23 mouse cellular contexts compared by ENCODE assay signal in the genomic region with DNA sequence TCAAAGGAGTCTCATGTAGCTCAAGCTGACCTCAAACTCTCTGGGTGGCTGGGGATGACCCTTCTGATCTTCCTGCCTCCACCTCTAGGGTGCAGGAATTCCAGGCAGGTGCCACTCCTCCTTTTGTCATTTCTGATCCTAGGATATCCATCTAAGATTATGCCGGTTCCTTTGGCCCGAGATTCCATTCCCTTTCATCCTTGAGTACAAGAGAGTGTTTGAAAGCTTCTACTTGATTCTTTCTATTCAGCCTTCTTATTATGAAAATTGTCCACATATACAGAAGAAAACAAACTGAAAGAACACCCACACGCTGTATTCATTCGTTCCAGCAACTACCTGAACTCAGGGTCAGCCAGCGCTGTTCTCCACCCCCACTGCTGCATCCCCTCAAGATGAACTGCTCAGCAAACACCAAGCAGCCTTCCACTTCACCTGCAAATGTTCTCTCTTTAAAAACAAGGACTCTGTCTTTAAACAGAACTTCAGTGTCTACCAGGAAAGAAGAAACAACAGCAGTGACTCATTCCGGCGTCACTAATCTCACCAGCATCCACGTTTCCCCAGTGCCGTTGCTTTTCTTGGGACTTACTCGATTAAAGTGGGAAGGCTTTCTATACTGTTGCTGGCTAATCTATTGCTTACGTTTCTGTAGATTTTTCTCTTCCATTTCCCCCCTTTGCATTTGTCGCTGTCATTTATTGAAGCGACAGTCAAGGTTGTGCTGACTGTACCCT. TPM values are rescaled to one million over a fixed set of nuclear protein-coding genes. Genes with fewer than 3 reads are reported as not detected.
A peak's percentile ranks its signal among the peaks of the same experiment; 100 is the strongest.
DNase-seq lines count a peak whose midpoint lies in the region; TF ChIP-seq lines count a peak whose summit lies in the region.
"Had no signal": no experiment of that assay in that cellular context is flagged by ENCODE, and none has a peak within 500 bp of the region (broad histone marks: within the 10 kb centered on the region; RNA-seq: fewer than 3 reads in every experiment).

No protein-coding gene starts in this region.

- H3K4me1 ChIP-seq in E14TG2a.4 (replicated peaks; ENCODE audit: low read depth, low read length) (peaks cover 94% of the 10 kb centered on the region), ES-E14 (ENCODE audit: control insufficient read depth in 2 of 2, insufficient read depth in 2 of 2, low read length in 2 of 2, poor library complexity in 1 of 2) (peaks cover 9 to 20% of the 10 kb centered on the region in 2 experiments; a peak in 3 of 4 replicates)
- H3K4me1 ChIP-seq: hindbrain, embryonic 10.5 days; intestine, embryonic 15.5 days; liver, embryonic 13.5 days; midbrain, embryonic 15.5 days; neural tube, embryonic 13.5 days had no signal

- TF ChIP-seq CTCF in E14TG2a.4 (conservative IDR thresholded peaks at IDR 0.05; ENCODE audit: low read length): no peak

- H3K36me3 ChIP-seq in E14TG2a.4 (ENCODE audit: insufficient read depth, low read length) (no peaks in the 10 kb centered on the region), ES-E14 (ENCODE audit: control insufficient read depth, insufficient read depth, low read length, poor library complexity, severe bottlenecking) (no peaks in the 10 kb centered on the region)
- H3K36me3 ChIP-seq: heart, embryonic 10.5 days; hindbrain, embryonic 10.5 days; intestine, embryonic 15.5 days; liver, embryonic 13.5 days; midbrain, embryonic 15.5 days; neural tube, embryonic 13.5 days had no signal

- intact Hi-C loops in left cerebral cortex, postnatal 25 days (cut with DNase I): no loop called here
- intact Hi-C loops in left cerebral cortex, postnatal 4 days (cut with DNase I): no loop called here
- intact Hi-C loops in heart, postnatal 25 days (cut with DNase I): no loop called here

- H3K4me3 ChIP-seq in E14TG2a.4 (replicated peaks; ENCODE audit: low read length): peak overlapping the region; percentile 58
- H3K4me3 ChIP-seq in ES-E14 (ENCODE audit: insufficient read depth in 1 of 2, low read depth in 1 of 2, low read length in 2 of 2, poor library complexity in 1 of 2, severe bottlenecking in 1 of 2): peak overlapping the region in 1 of 2 experiments; percentile 4; a peak in 1 of 4 replicates
- H3K4me3 ChIP-seq: heart, embryonic 10.5 days; hindbrain, embryonic 10.5 days; intestine, embryonic 15.5 days; liver, embryonic 13.5 days; midbrain, embryonic 15.5 days; neural tube, embryonic 13.5 days had no signal

- H3K27me3 ChIP-seq in E14TG2a.4 (ENCODE audit: insufficient read depth, low read length): no peaks in the 10 kb centered on the region
- H3K27me3 ChIP-seq: liver, embryonic 13.5 days; midbrain, embryonic 15.5 days; neural tube, embryonic 13.5 days; Patski had no signal

- no peak overlapping the region for H3K9ac ChIP-seq in ES-E14 (ENCODE audit: insufficient read depth, low read depth, low read length, poor library complexity, severe bottlenecking)
- H3K9ac ChIP-seq: intestine, embryonic 15.5 days; liver, embryonic 13.5 days; lung, embryonic 14.5 days; midbrain, embryonic 15.5 days; neural tube, embryonic 13.5 days had no signal

- peak; percentile 30 to 63 for DNase-seq in left cerebral cortex, postnatal 25 days (ENCODE audit: low spot score in 2 of 2)
- DNase-seq in left cerebral cortex, postnatal 4 days: no peak
- DNase-seq in ES-E14 (ENCODE audit: low read depth, low spot score): peak; percentile 84
- peak; percentile 25 for DNase-seq in fibroblast of lung, adult 2 months (ENCODE audit: low read depth)
- DNase-seq in gastrocnemius, postnatal 10 days: no peak
- DNase-seq in heart, postnatal 25 days (ENCODE audit: low spot score): no peak
- DNase-seq: cerebellum, adult 11-12 months; cerebellum, postnatal 10 days; kidney, adult 8-10 months; kidney, postnatal 10 days; liver, embryonic 13.5 days; lung, embryonic 14.5 days; lung, postnatal 36 days; thymus, postnatal 14 days had no signal

- H3K9me3 ChIP-seq in E14TG2a.4 (ENCODE audit: low read length) (no peaks in the 10 kb centered on the region), ES-E14 (ENCODE audit: control insufficient read depth, insufficient read depth, low read depth, low read length) (no peaks in the 10 kb centered on the region)
- H3K9me3 ChIP-seq: heart, embryonic 10.5 days; hindbrain, embryonic 10.5 days; intestine, embryonic 15.5 days; liver, embryonic 13.5 days; midbrain, embryonic 15.5 days; neural tube, embryonic 13.5 days had no signal

- in situ Hi-C loops in ES-E14 (cut with MboI; ENCODE audit: low sequenced_read_pairs in 2 of 2, unreplicated experiment in 2 of 2): no loop called here

- H3K27ac ChIP-seq in ES-E14 (ENCODE audit: insufficient read depth, low read depth, low read length, poor library complexity, severe bottlenecking): peak overlapping the region; percentile 60; the same call in 1 of the 2 replicates
- H3K27ac ChIP-seq: heart, embryonic 10.5 days; hindbrain, embryonic 10.5 days; intestine, embryonic 15.5 days; liver, embryonic 13.5 days; midbrain, embryonic 15.5 days; neural tube, embryonic 13.5 days had no signal

TF ChIP-seq in ES-E14, 5 proteins besides CTCF, POLR2A, EP300 and RAD21:
- TF ChIP-seq ZC3H11A (IDR thresholded peaks at IDR 0.05; ENCODE audit: borderline replicate concordance, low read depth, low read length): no peak
- no peak for TF ChIP-seq HCFC1 (IDR thresholded peaks at IDR 0.05; ENCODE audit: borderline replicate concordance, insufficient read depth, low read length)
- TF ChIP-seq MAFK (IDR thresholded peaks at IDR 0.05; ENCODE audit: insufficient read depth, low read depth, low read length): no peak

RNA-seq across cellular contexts. Expression of a gene that starts 29.1 kb away (rescaled TPM):
- 10 to 100 TPM; 46.6 to 48.8 TPM for total RNA-seq in left cerebral cortex, postnatal 25 days (2021)
- total RNA-seq in left cerebral cortex, postnatal 4 days (2021): 10 to 100 TPM; 44.3 to 45.6 TPM
- total RNA-seq in ES-E14 (2012; rRNA removed): 1.0 and 1.5 TPM in 2 replicates
- 10 to 100 TPM; 14.4 to 19.7 TPM for total RNA-seq in gastrocnemius, postnatal 10 days (2021)
- total RNA-seq in heart, postnatal 25 days (2021): 10 to 100 TPM in 1 of 2 experiments, 1 to 10 TPM in 1; 9.5 to 11.2 TPM
- total RNA-seq: granulocyte monocyte progenitor cell, adult 5-6 weeks had no signal

RNA-seq across cellular contexts. Expression of a gene that starts 58.9 kb away (rescaled TPM):
- not detected for total RNA-seq in left cerebral cortex, postnatal 25 days (2021)
- total RNA-seq in left cerebral cortex, postnatal 4 days (2021): under 1 TPM in 1 of 2 experiments, not detected in 1; 0.68 TPM
- total RNA-seq in ES-E14 (2012; rRNA removed): 21.4 and 37.1 TPM in 2 replicates
- not detected for total RNA-seq in gastrocnemius, postnatal 10 days (2021)
- total RNA-seq in heart, postnatal 25 days (2021): not detected
- total RNA-seq: gastrocnemius, adult 8-10 months; granulocyte monocyte progenitor cell, adult 5-6 weeks had no signal

Comparison
In these comparisons a context has a peak if more than half of its experiments do, and no peak if none do; other contexts are left out.
1. DNase-seq: peak in left cerebral cortex, postnatal 25 days (2 of 2), ES-E14 (single experiment) and fibroblast of lung, adult 2 months (single experiment); none in left cerebral cortex, postnatal 4 days (single experiment), gastrocnemius, postnatal 10 days (single experiment) and heart, postnatal 25 days (single experiment).
2. RNA of a gene that starts 58.9 kb away (total RNA-seq): 21.4 to 37.1 TPM in ES-E14; 0.68 TPM in left cerebral cortex, postnatal 4 days, not detected in left cerebral cortex, postnatal 25 days, not detected in gastrocnemius, postnatal 10 days and not detected in heart, postnatal 25 days; every median in the first group is over 10 times any median in the second.